Mouse (Mus musculus): Measurements from ENCODE around the gene Ilkap.

Ilkap gene

DNA sequence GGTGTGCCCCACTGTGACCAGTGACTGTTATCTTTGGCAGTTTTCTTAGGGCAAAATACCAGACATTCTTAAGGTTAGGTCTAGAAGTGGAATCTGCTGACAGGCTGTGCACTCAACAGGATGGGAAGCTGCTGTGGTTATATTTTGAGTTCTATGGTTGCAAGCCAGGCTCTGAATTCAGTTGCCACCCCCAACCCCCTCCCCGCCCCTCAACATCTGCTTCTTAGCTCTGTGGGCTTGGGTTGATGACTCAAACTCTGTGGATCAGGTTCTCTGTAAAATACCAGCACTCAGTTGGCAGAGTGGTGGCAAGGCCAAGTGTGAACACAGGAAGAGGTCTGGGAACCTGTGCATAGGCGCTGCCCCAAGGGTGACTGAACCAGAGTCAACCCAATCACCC is 46.3 kb downstream of the Ilkap start:
- no peak for DNase-seq

DNA sequence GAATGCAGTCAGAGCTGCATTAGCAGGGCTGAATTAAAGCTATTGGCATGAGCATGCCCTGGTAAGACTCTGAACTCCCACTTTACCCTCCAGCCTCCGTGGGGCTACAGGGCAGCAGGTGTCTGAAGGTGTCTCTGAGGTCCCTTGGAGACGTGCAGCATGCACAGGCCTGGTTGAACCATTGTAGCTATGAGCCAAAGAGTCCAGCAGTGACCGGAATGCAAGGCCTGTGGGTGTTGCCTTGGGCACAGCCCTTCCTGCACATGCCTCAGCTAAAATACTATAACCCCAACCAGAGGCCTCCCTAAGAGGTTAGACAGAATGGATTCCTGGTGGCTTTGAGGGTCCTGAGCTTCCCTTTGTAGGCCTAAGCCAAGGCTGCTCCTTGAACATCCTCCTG is 47.4 kb downstream of the Ilkap start:
- DNase-seq: no peak

DNA sequence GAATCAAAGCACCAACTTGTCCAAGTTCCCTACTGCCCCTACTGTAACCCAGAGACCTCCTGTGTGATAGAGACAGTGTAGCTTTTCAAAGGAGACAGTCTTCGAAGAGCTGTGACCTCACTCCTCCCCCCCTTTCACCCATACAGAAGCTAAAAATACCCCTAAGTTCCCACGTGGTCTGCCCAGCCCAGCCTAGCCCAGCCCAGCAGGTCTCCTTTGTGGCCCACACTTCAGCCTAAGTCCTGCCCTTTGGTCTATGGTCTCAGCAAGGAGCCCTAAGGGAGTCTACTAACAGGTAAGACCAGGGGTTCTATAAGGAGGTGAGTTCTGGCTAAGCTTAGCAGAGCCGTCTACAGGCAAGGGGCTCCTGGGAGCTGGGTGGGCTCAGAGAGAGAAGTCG is 47.8 kb downstream of the Ilkap start, which contains the start of gene Klhl30:
Gene Klhl30, plus strand, starts transcription at position 176 of the 400 bp plus-strand sequence.
- no peak for DNase-seq

DNA sequence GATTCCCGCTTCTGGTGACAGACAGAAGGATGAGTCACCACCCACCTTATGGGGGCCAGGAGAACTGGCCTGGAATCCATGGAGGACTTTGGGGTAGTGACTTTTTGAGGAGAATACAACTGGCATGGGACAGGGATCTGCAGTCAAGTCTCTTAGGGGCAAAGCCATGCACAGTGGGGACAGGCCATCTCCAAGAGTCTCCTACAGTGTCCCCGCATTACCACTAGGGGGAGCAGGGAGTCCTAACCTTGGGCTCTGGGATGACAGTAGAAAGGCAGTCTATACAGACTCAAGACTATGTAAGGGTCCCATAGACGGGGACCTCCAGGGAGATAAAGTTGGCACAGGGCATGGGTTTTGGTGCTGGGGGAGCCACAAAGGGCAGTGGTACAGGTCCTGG is 51.7 kb downstream of the Ilkap start:
- peak; percentile 68 for DNase-seq

DNA sequence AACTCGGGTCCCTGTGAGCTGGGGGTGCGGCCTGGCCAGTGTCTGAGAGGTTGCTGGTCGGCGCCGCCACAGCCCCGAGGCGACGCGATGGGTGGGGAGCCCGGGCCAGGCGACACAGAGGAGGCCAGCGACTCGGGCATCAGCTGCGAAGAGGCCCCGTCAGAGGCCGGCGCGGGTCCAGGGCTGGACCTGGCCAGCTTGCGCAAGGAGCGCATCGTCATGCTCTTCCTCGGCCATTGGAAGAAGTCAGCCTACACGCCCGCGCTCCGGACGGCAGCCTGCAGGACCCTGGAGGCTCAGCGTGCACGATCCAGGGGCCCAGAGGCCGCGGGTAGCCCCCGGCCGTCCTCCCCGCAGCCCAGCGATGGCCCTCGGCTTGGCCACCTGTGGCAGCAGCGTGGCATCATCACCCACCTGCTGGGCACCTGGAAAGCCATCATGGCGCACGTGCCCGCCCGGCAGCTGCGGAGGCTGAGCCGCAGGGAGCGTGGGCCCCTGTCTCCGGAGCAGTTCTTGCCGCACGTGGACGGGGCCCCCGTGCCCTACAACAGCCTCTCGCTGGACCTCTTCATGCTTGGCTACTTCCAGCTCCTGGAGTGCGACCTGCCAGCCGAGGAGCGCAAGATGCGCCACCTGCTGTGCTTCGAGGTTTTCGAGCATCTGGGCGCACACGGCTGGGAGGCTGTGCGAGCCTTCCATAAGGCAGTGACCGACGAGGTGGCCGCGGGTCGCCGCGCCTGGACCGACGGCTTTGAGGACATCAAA is 53.5 kb downstream of the Ilkap start:
- no peak for DNase-seq

DNA sequence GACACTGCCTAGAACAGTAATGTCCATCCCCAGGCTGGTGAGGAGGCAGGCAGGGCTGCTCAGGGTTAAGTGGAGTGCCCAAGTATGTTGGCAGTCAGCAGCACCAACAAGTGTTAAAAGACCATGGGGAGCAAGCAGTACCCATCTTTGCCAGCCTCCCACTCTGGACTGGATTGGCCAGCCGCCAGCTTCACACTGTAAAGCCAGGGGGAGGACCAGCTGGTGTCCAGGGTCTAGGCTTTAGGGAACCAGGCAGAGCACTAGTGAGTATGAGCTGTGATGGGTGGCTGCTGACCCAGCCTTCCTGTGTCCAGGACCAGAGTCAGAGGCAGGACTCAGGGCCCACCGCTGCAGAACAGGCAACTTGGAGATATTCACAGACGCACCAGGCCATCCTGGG is 54.6 kb downstream of the Ilkap start:
- no peak for DNase-seq

DNA sequence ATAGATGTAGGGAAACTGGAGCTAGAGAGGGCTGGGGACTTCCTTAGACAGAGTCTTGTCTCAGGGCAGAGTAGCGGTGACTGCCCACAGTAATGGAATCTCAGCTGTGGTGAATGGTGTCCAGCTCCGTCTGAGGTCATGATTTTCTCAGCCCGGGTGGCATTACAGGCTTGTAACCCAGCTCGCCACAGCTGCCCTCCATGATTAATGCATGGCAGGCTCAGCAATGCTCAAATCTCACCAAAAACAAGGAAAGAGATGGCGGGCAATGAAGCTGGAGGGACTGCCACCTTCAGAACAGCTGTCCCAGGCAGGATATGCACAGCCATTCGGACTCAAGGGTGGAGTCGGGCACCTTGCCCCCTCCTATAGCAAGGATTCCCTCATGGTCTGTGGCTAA is 61.3 kb downstream of the Ilkap start:
- DNase-seq: no peak

DNA sequence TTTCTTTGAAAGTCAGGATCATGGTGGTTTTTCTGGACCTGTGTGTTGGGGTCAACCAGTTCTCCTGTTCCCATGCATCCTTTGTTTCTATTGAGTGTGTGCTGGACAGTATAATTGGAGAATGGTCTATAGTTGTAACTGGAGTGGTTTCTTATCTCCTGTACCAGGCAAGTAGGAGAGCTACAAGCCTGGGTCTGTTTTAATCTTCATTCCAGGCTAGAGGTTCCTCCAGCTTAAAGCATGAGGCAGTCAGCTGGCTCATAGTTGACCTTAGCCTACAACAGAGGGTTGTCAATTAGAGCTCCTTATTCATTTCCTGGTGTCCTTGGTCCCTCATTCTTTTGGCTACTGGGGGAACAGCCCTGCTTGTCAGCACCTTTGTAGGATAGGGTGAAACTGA is 65.0 kb downstream of the Ilkap start:
- DNase-seq: no peak

DNA sequence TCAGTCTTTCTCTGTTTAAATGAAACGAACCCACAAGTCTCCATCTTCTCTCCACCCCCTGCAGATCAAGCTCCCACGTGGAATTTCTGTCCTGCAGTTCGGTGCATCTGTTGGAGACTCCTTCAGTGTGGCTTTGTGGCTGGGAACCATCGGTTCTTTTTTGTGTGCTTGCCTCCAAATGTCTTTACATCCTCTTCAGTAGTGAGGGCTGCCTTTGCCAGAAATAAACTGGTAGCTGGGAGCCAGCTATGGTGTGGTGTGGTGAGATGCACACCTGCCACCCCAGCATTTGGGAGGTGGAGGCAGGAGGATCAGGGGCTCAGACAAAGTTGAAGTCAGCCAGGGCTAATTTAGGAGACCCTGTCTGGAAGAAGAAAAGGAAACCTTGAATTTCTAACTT is 66.5 kb downstream of the Ilkap start:
- DNase-seq: no peak

DNA sequence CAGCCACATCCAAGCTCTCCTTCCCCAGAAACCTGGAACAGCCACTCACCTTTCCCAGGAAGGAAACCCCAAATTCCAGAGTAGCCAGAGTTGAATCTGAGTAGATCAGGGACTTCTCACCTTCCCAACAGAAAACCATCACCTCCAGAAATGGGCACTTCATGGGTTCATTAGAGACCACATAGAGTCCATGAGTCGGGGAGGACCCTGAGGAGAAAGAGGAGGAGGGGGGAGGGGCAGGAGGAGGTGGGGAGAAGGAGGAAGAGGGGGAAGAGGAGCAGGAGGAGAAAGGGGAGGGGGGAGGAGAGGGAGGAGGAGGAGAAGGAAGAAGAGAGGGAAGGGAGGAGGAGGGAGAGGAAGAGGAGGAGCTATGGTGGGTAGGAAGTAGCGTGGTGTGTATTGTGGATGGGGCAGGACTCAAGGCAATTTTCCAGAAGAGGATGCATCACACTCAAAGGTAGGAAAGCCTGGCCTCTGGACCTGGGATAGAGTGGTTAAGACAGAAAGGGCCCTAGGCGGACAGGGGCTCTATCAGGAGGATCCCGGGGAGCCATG is 73.0 kb downstream of the Ilkap start:
- DNase-seq: no peak

DNA sequence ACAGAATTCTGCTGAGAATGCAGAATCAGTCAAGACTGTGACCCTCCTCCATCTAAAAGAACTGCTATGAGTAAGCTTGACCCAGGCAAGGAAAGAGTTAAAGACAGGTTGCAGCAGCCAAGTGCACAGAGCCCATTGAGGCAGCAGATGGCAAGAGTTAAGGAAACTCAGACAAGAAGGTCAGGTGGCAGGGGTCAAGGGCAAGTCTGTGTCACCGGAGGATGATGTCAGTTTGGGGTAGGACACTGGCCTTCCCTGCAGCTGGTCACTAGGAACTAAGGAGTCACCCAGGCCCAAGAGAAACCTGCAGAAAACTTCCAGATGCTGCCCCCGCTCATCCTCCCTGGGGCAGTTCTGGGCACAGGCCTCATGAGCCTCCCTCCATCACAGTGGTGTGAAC is 74.0 kb downstream of the Ilkap start:
- no peak for DNase-seq
